In the genomic region with DNA sequence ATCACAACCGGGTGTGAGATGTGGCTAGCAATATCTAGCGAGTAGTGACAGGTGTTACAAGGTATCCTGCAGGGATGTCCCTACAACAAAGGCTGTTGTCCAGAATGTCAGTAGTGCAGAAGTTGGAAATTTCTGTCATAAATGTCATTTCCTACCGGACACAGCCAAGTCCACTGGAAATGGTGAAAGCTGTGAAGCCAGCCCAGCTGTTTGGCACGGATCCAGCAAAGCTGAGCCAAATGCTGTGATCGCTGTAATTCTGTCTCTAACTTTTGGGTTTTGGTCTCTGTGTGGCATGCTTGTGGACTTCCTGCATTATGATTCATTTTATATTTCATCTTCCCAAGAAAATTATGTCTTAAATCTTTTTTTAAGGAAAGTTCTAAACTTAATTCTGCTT, we compare ENCODE assay signal across 9 mouse cellular contexts. TPM values are rescaled to one million over a fixed set of nuclear protein-coding genes. Genes with fewer than 3 reads are reported as not detected.
DNase-seq lines count a peak whose midpoint lies in the region; ATAC-seq and TF ChIP-seq lines count a peak whose summit lies in the region.
"Had no signal": no experiment of that assay in that cellular context is flagged by ENCODE, and none has a peak within 500 bp of the region (broad histone marks: within the 10 kb centered on the region; RNA-seq: fewer than 3 reads in every experiment).

No protein-coding gene starts in this region.

- H3K4me2 ChIP-seq in hindbrain, embryonic 12.5 days (replicated peaks), result no peak overlapping the region
- no peak overlapping the region for H3K4me2 ChIP-seq in intestine, postnatal 0 days (replicated peaks; ENCODE audit: low read depth)
- H3K4me2 ChIP-seq: midbrain, embryonic 12.5 days had no signal

- no peak for TF ChIP-seq CTCF in intestine, postnatal 0 days (IDR thresholded peaks at IDR 0.05; ENCODE audit: low read depth)

- H3K4me1 ChIP-seq in hindbrain, embryonic 12.5 days, result no peaks in the 10 kb centered on the region
- no peaks in the 10 kb centered on the region for H3K4me1 ChIP-seq in intestine, postnatal 0 days (replicated peaks; ENCODE audit: control insufficient read depth, insufficient read depth, low read length)
- H3K4me1 ChIP-seq: midbrain, embryonic 12.5 days had no signal

- no peak overlapping the region for H3K9ac ChIP-seq in hindbrain, embryonic 12.5 days
- no peak overlapping the region for H3K9ac ChIP-seq in intestine, postnatal 0 days (ENCODE audit: low read depth, low read length)
- H3K9ac ChIP-seq: midbrain, embryonic 12.5 days had no signal

- no peaks in the 10 kb centered on the region for H3K9me3 ChIP-seq in hindbrain, embryonic 12.5 days (replicated peaks)
- no peaks in the 10 kb centered on the region for H3K9me3 ChIP-seq in intestine, postnatal 0 days (ENCODE audit: control insufficient read depth)
- H3K9me3 ChIP-seq: midbrain, embryonic 12.5 days had no signal

- peaks cover 18% of the 10 kb centered on the region for H3K36me3 ChIP-seq in hindbrain, embryonic 12.5 days
- H3K36me3 ChIP-seq in intestine, postnatal 0 days (ENCODE audit: control insufficient read depth, insufficient read depth), result peaks cover 12% of the 10 kb centered on the region; the same call in 1 of the 2 replicates

- ATAC-seq in hindbrain, embryonic 12.5 days (ENCODE audit: low FRiP score), result no peak
- no peak for ATAC-seq in intestine, postnatal 0 days

- DNase-seq in cerebellum, postnatal 10 days, result peak; percentile 28
- no peak for DNase-seq in cerebellum, adult 18-20 months
- DNase-seq in urinary bladder, postnatal 14 days (ENCODE audit: low spot score), result peak; percentile 48
- no peak for DNase-seq in urinary bladder, adult 2 months (ENCODE audit: low spot score)
- DNase-seq in kidney, postnatal 10 days, result peak; percentile 91
- DNase-seq in skeletal muscle tissue, adult 2 months (ENCODE audit: low read depth, low spot score), result peak; percentile 63

- H3K27ac ChIP-seq in hindbrain, embryonic 12.5 days, result no peak overlapping the region
- H3K27ac ChIP-seq in intestine, postnatal 0 days (ENCODE audit: low read depth, low read length), result no peak overlapping the region
- H3K27ac ChIP-seq: midbrain, embryonic 12.5 days had no signal

- 83% methylated on average over 5 of the region's 5 CpGs for WGBS in hindbrain, embryonic 12.5 days
- WGBS in intestine, postnatal 0 days, result 44% methylated on average over 5 of the region's 5 CpGs

- no peak overlapping the region for H3K4me3 ChIP-seq in hindbrain, embryonic 12.5 days
- H3K4me3 ChIP-seq in intestine, postnatal 0 days (ENCODE audit: low read depth, low read length), result no peak overlapping the region
- H3K4me3 ChIP-seq: midbrain, embryonic 12.5 days had no signal

- H3K27me3 ChIP-seq in hindbrain, embryonic 12.5 days, result no peaks in the 10 kb centered on the region
- no peaks in the 10 kb centered on the region for H3K27me3 ChIP-seq in intestine, postnatal 0 days (replicated peaks; ENCODE audit: control insufficient read depth, insufficient read depth, low read length)
- H3K27me3 ChIP-seq: midbrain, embryonic 12.5 days had no signal

RNA-seq across cellular contexts. Expression of gene Tomm7, which starts 18.3 kb away (rescaled TPM):
- 96.4 and 113 TPM in 2 replicates for polyA plus RNA-seq in urinary bladder, adult 2 months (2012; rRNA removed)
- polyA plus RNA-seq in hindbrain, embryonic 12.5 days (2016; fragmentation: Nextera tagmentation; extraction: Ambion mirVana), result 91.8 and 104 TPM in 2 replicates
- polyA plus RNA-seq in intestine, postnatal 0 days (2015; fragmentation: Nextera tagmentation; extraction: Ambion mirVana), result 111 and 118 TPM in 2 replicates

Comparison
In these comparisons a context has a peak if more than half of its experiments do, and no peak if none do; other contexts are left out.
1. DNase-seq: peak in cerebellum, postnatal 10 days (2 of 2), urinary bladder, postnatal 14 days (single experiment), kidney, postnatal 10 days (single experiment) and skeletal muscle tissue, adult 2 months (single experiment); none in cerebellum, adult 18-20 months (0 of 2) and urinary bladder, adult 2 months (single experiment).